Mouse (Mus musculus): ENCODE data around the gene Mapk12.

DNA sequence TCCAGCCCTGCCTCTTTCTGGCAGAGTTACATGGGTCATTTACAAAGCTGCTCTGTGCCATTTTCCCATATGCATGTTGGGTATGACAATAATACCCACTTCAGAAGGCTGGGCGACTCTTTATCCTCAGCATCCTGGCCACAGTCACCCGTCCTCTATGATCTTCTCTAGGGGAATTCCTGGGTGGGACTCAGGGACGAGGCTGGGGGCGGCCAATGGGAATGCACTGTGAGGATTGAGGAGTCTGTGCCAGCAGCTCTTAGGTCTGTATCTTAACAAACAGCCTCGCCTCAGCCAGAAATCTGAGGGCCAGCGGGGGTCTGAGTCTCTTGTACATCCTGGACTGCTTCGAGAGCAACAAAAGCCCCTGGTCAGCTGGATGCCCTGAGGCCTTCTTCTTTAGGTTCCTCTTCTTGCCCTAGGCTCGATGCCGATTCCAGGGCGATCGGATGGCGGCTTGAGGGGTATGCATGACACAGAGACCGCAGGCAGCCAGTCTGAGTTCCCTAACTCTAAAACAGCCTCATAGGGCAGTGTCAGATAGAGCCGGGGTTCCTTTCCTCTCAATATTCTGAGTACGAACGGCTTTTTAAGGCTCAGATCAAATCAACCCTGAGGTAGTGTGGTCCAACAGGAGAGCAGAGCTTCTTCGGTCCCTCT lies 31.9 kb upstream of the Mapk12 start:
- TF ChIP-seq CTCF (IDR thresholded peaks at IDR 0.05; ENCODE audit: borderline replicate concordance, extremely low read depth, insufficient read depth, insufficient read length) (no peak), POLR2A (IDR thresholded peaks at IDR 0.05; ENCODE audit: borderline replicate concordance, extremely low read depth, insufficient read depth, insufficient read length, poor library complexity, severe bottlenecking) (no peak)

Data from brain, embryonic 14.5 days (tissue).